Mouse (Mus musculus) hindbrain, embryonic 12.5 days (tissue): ENCODE results near the gene Spem2. TPM values are rescaled to one million over a fixed set of nuclear protein-coding genes. Genes with fewer than 3 reads are reported as not detected.

Experiments
- ATAC-seq: fragments of 200-750 bp; cut with Nextera tagmentation; 2 replicates; pipeline ENCODE4 v1.8.0; 2017; ENCODE audit warnings: moderate TSS enrichment; ENCODE audit not compliant: low FRiP score
- H3K27ac ChIP-seq: fragments of 300-500 bp; sonication (generic); 2 replicates; pipeline ENCODE4 v1.5.1; 2016; ENCODE audit warnings: mild to moderate bottlenecking
- H3K27me3 ChIP-seq: fragments of 300-500 bp; sonication (generic); 2 replicates; pipeline ENCODE4 v1.6.1; 2016; ENCODE audit warnings: mild to moderate bottlenecking
- H3K36me3 ChIP-seq: fragments of 300-500 bp; sonication (generic); 2 replicates; pipeline ENCODE4 v1.6.1; 2016; ENCODE audit warnings: mild to moderate bottlenecking
- H3K4me1 ChIP-seq: fragments of 300-500 bp; sonication (generic); 2 replicates; pipeline ENCODE4 v1.6.1; 2016
- H3K4me2 ChIP-seq: fragments of 300-500 bp; sonication (generic); replicated peaks from 2 replicates; pipeline ENCODE4 v1.6.1; 2016; ENCODE audit warnings: mild to moderate bottlenecking
- H3K4me3 ChIP-seq: fragments of 300-500 bp; sonication (generic); 2 replicates; pipeline ENCODE4 v1.5.1; 2016; ENCODE audit warnings: mild to moderate bottlenecking
- H3K9ac ChIP-seq: fragments of 300-500 bp; sonication (generic); 2 replicates; pipeline ENCODE4 v1.6.1; 2016; ENCODE audit warnings: mild to moderate bottlenecking, moderate library complexity
- H3K9me3 ChIP-seq: fragments of 300-500 bp; sonication (generic); replicated peaks from 2 replicates; pipeline ENCODE4 v1.6.1; 2016; ENCODE audit warnings: mild to moderate bottlenecking
- WGBS: fragments of 180-500 bp; shearing (Covaris S2); methylation state at CpG from one replicate; pipeline ENCODE4 v1.1.7; 2016; 5-methylcytosine and 5-hydroxymethylcytosine counted together
- polyA plus RNA-seq: library from polyadenylated mRNA; unstranded; fragments of >200 nt; fragmentation: Nextera tagmentation; extraction: Ambion mirVana; gene quantifications from 2 replicates; pipeline ENCODE4 v1.2.1, GENCODE M21; 2016

Gene Spem2
- polyA plus RNA-seq, 1 experiment from 2014 or later, result not detected

GRCm38 (mm10) chr11:69848021-69848420 lies 29.8 kb upstream of the Spem2 start:
- Histone ChIP-seq H3K9me3 (no peaks in the 10 kb centered on the region), H3K4me2 (peak overlapping the region; percentile 77), H3K27me3 (no peaks in the 10 kb centered on the region), H3K4me3 (peak overlapping the region; percentile 71), H3K9ac (no peak overlapping the region; the same call in 1 of the 2 replicates), H3K4me1 (peaks cover 32% of the 10 kb centered on the region), H3K27ac (0 out of 2 replicates have a peak overlapping the region, but pooled peaks have one; percentile 97), H3K36me3 (peaks cover 46% of the 10 kb centered on the region)
- WGBS, result 98% methylated on average over 6 of the region's 6 CpGs
- no peak for ATAC-seq

GRCm38 (mm10) chr11:69846738-69847688 lies 28.7 kb upstream of the Spem2 start:
- Histone ChIP-seq H3K4me3 (peak overlapping the region; percentile 71), H3K9ac (peak overlapping the region; percentile 86), H3K27ac (peak overlapping the region; percentile 97), H3K4me1 (peaks cover 29% of the 10 kb centered on the region), H3K36me3 (peaks cover 40% of the 10 kb centered on the region), H3K4me2 (peak overlapping the region; percentile 77), H3K27me3 (no peaks in the 10 kb centered on the region), H3K9me3 (no peaks in the 10 kb centered on the region)
- peak; percentile 52 for ATAC-seq
- WGBS, result 12% methylated on average over 36 of the region's 37 CpGs

- peak within 1 kb of the TSS; percentile 77 for H3K4me2 ChIP-seq
- peaks cover 29% of the 10 kb centered on the region for H3K4me1 ChIP-seq
- peak within 1 kb of the TSS; percentile 97 for H3K27ac ChIP-seq
- H3K27me3 ChIP-seq, result no peaks in the 10 kb centered on the region
- H3K36me3 ChIP-seq, result peaks cover 33% of the 10 kb centered on the region
- H3K4me3 ChIP-seq, result peak within 1 kb of the TSS; percentile 71
- ATAC-seq, result peak; percentile 88
- under 1% methylated on average over 37 of the region's 38 CpGs for WGBS
- H3K9ac ChIP-seq, result peak within 1 kb of the TSS; percentile 86
- no peaks in the 10 kb centered on the region for H3K9me3 ChIP-seq
These were observed 28.0 kb upstream of the Spem2 start, which contains the start of gene Plscr3 for GRCm38 (mm10) chr11:69846198-69846680. Gene Plscr3 (plus strand): TSS chr11:69846376.

- Histone ChIP-seq H3K9ac (peak overlapping the region; percentile 73), H3K27me3 (peaks cover 3% of the 10 kb centered on the region; the same call in 1 of the 2 replicates), H3K9me3 (no peaks in the 10 kb centered on the region), H3K4me3 (peak overlapping the region; percentile 88), H3K27ac (peak overlapping the region; percentile 97), H3K4me2 (peak overlapping the region; percentile 97), H3K4me1 (peaks cover 35% of the 10 kb centered on the region), H3K36me3 (0 out of 2 replicates have a peak, but pooled peaks cover 2% of the 10 kb centered on the region)
- WGBS, result 4% methylated on average over 7 of the region's 7 CpGs
- 0 out of 2 replicates have a peak, but pooled peaks have one; percentile 1 for ATAC-seq
These were observed 20.4 kb upstream of the Spem2 start for GRCm38 (mm10) chr11:69838714-69839104.

- H3K9me3 ChIP-seq, result no peaks in the 10 kb centered on the region
- peak within 1 kb of the TSS; percentile 97 for H3K27ac ChIP-seq
- WGBS, result under 1% methylated on average over 34 of the region's 34 CpGs
- peak within 1 kb of the TSS; percentile 97 for H3K4me2 ChIP-seq
- peaks cover 38% of the 10 kb centered on the region for H3K4me1 ChIP-seq
- H3K27me3 ChIP-seq, result peaks cover 9% of the 10 kb centered on the region; the same call in 1 of the 2 replicates
- H3K4me3 ChIP-seq, result peak within 1 kb of the TSS; percentile 88
- peaks cover 8% of the 10 kb centered on the region; the same call in 1 of the 2 replicates for H3K36me3 ChIP-seq
- peak within 1 kb of the TSS; percentile 98 for H3K9ac ChIP-seq
- ATAC-seq, result peak; percentile 89
These were observed 19.9 kb upstream of the Spem2 start, which contains the start of gene Tmem256 for GRCm38 (mm10) chr11:69837952-69838713. Gene Tmem256 (plus strand): TSS chr11:69838514.

- ATAC-seq, result peak; percentile 68; the same call in 1 of the 2 replicates
- Histone ChIP-seq H3K9me3 (no peaks in the 10 kb centered on the region), H3K4me3 (peak within 1 kb of the TSS; percentile 88), H3K9ac (peak within 1 kb of the TSS; percentile 98), H3K36me3 (peaks cover 14% of the 10 kb centered on the region), H3K4me2 (peak within 1 kb of the TSS; percentile 97), H3K27ac (peak within 1 kb of the TSS; percentile 97), H3K27me3 (peaks cover 12% of the 10 kb centered on the region; the same call in 1 of the 2 replicates), H3K4me1 (peaks cover 40% of the 10 kb centered on the region)
- WGBS, result under 1% methylated on average over 32 of the region's 32 CpGs
These were observed 19.3 kb upstream of the Spem2 start, which contains the start of gene Nlgn2 for GRCm38 (mm10) chr11:69837604-69837951. Gene Nlgn2 (minus strand): TSS chr11:69837784.

- H3K4me1 ChIP-seq, result peaks cover 40% of the 10 kb centered on the region
- H3K9me3 ChIP-seq, result no peaks in the 10 kb centered on the region
- peaks cover 20% of the 10 kb centered on the region for H3K36me3 ChIP-seq
- peak overlapping the region; percentile 88 for H3K4me3 ChIP-seq
- peak; percentile 12 for ATAC-seq
- peak overlapping the region; percentile 98 for H3K9ac ChIP-seq
- peak overlapping the region; percentile 97 for H3K27ac ChIP-seq
- peaks cover 12% of the 10 kb centered on the region; the same call in 1 of the 2 replicates for H3K27me3 ChIP-seq
- H3K4me2 ChIP-seq, result peak overlapping the region; percentile 97
- WGBS, result 2% methylated on average over 38 of the region's 52 CpGs
These were observed 18.7 kb upstream of the Spem2 start for GRCm38 (mm10) chr11:69836703-69837576.

- WGBS, result 2% methylated on average over 4 of the region's 4 CpGs
- peak overlapping the region; percentile 88 for H3K4me3 ChIP-seq
These were observed 17.7 kb upstream of the Spem2 start for GRCm38 (mm10) chr11:69835966-69836335.

GRCm38 (mm10) chr11:69835326-69835965 lies 17.2 kb upstream of the Spem2 start:
- peaks cover 46% of the 10 kb centered on the region for H3K4me1 ChIP-seq

More at GRCm38 (mm10) chr11:69835966-69836335, 17.7 kb upstream of the Spem2 start:
- Histone ChIP-seq H3K27ac (peak overlapping the region; percentile 97), H3K4me2 (peak overlapping the region; percentile 97), H3K27me3 (peaks cover 12% of the 10 kb centered on the region; the same call in 1 of the 2 replicates), H3K9ac (peak overlapping the region; percentile 98), H3K4me1 (peaks cover 44% of the 10 kb centered on the region), H3K36me3 (peaks cover 30% of the 10 kb centered on the region), H3K9me3 (no peaks in the 10 kb centered on the region)
- no peak for ATAC-seq

GRCm38 (mm10) chr11:69834001-69834549 lies 15.8 kb upstream of the Spem2 start:
- H3K27me3 ChIP-seq, result peaks cover 12% of the 10 kb centered on the region; the same call in 1 of the 2 replicates
- H3K4me1 ChIP-seq, result peaks cover 48% of the 10 kb centered on the region
- H3K9ac ChIP-seq, result peak overlapping the region; percentile 98
- 7% methylated on average over 48 of the region's 48 CpGs for WGBS
- peak overlapping the region; percentile 88 for H3K4me3 ChIP-seq
- ATAC-seq, result no peak
- peaks cover 36% of the 10 kb centered on the region for H3K36me3 ChIP-seq
- peak overlapping the region; percentile 97 for H3K4me2 ChIP-seq
- peak overlapping the region; percentile 44 for H3K27ac ChIP-seq
- H3K9me3 ChIP-seq, result no peaks in the 10 kb centered on the region

More at GRCm38 (mm10) chr11:69835326-69835965, 17.2 kb upstream of the Spem2 start:
- H3K27me3 ChIP-seq, result peaks cover 12% of the 10 kb centered on the region; the same call in 1 of the 2 replicates
- peak overlapping the region; percentile 97 for H3K4me2 ChIP-seq
- H3K27ac ChIP-seq, result peak overlapping the region; percentile 97
- peak overlapping the region; percentile 88 for H3K4me3 ChIP-seq
- no peak for ATAC-seq
- peak overlapping the region; percentile 98 for H3K9ac ChIP-seq
- 1% methylated on average over 9 of the region's 9 CpGs for WGBS
- H3K9me3 ChIP-seq, result no peaks in the 10 kb centered on the region
- peaks cover 33% of the 10 kb centered on the region for H3K36me3 ChIP-seq
